Mouse (Mus musculus): ENCODE measurements at regions not wholly inside any gene's neighbourhood (a gene's known extent, or its start where the extent isn't known, plus 50 kb on each side); places are given as distances from the start of the nearest gene placed in this dataset.
"Not testable (repeated sequence)": the region's sequence is repeated elsewhere in the genome, so short reads cannot be mapped to it uniquely, and the experiment has no call there.

DNA sequence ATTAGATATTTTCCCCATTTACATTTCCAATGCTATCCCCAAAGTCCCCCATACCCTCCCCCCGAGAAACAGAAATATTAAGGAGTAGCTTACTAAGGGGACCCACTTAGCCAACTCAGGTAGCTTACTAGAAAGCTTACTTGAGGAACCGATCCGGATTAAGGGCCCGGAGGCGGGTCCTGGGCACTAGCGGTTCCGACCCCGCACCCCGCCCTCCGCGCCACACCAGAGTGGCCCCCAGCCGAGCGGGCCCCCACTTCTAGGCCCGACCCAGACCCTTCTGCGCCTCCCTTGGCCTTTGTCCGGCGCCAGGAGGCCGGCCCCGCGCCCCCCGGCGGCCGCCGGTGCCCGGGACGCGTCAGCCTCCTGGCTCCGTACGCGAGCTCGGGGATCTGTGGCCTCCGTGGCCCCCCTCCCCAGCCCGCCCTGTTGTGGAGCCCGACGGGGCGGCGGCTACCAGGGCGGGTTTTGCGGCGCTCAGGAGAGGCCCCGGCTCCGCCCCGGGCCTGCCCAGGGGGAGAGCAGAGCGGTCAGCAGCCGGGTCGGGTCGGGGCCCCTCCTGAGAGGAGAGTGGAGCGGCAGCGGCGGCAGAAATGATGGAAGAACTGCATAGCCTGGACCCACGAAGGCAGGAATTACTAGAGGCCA is 106.5 kb downstream of the Zfp600 start:
- DNase-seq, result peak; percentile 1 to 36

DNA sequence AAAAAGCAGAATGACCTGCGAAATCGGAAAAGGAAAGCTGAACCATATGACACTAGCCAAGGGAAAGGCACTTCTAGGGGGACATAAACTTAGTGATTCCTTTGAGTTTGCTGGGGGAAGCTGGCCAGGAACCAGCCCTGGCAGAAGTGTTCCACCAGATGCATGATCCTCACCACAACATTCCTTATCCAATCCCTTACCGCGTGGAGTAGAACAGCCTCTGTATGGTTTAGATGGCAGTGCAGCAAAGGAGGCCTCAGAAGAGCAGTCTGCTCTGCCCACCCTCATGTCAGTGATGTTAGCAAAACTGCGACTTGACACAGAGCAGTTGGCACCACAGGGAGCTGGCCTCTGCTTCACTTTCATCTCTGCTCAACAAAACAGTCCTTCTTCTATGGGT is 107.2 kb downstream of the Zfp600 start:
- not testable (repeated sequence) for DNase-seq

DNA sequence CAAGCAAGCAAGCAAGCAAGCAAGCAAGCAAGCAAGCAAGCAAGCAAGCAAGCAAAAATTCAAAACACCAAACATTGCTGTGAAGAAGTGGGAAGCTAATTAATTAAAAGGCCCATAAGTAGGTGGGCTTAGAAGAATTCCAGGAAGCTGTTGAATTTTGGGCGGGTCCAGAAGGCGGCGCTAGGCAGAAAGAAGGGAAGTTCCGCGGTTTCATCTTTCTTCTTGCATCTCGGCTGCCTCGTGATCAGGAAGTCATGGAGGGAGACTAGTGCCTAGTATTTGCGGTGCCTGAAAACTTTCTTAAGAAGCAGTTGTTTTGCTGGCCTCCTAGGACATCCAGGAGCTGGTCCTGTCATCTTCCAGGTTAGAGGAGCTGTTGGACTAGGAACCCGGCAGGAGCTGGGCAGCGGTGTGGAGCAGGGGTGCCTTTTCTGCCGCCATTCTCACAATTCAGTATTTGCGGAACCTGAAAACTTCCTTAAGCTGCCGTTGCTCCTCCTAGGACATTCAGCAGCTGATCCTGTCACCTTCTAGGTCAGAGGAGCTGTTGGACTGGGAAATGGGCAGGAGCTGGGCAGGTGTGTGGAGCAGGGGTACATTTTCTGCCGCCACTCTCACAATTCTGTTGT is 113.6 kb downstream of the Zfp600 start:
- DNase-seq, result not testable (repeated sequence)

Measured in kidney, postnatal 25 days (tissue).